Mouse (Mus musculus): Measurements from ENCODE around the gene Sprr2a2.
"Not testable (repeated sequence)": the region's sequence is repeated elsewhere in the genome, so short reads cannot be mapped to it uniquely, and the experiment has no call there.

- not testable (repeated sequence) for TF ChIP-seq POLR2A (IDR thresholded peaks at IDR 0.05; ENCODE audit: low read depth, low read length); CTCF (conservative IDR thresholded peaks at IDR 0.05; ENCODE audit: insufficient read depth, insufficient read length, low read depth, low read length)
These were observed 23.0 kb downstream of the Sprr2a2 start for GRCm38 (mm10) chr3:92238736-92239135.
